Mouse (Mus musculus) thymus, postnatal 14 days (tissue): ENCODE measurements at regions not wholly inside any gene's neighbourhood (a gene's known extent, or its start where the extent isn't known, plus 50 kb on each side); places are given as distances from the start of the nearest gene placed in this dataset.
"Not testable (repeated sequence)": the region's sequence is repeated elsewhere in the genome, so short reads cannot be mapped to it uniquely, and the experiment has no call there.

Experiments used
- DNase-seq: peaks from one replicate; pipeline ENCODE4 v3.0.0; 2021

DNA sequence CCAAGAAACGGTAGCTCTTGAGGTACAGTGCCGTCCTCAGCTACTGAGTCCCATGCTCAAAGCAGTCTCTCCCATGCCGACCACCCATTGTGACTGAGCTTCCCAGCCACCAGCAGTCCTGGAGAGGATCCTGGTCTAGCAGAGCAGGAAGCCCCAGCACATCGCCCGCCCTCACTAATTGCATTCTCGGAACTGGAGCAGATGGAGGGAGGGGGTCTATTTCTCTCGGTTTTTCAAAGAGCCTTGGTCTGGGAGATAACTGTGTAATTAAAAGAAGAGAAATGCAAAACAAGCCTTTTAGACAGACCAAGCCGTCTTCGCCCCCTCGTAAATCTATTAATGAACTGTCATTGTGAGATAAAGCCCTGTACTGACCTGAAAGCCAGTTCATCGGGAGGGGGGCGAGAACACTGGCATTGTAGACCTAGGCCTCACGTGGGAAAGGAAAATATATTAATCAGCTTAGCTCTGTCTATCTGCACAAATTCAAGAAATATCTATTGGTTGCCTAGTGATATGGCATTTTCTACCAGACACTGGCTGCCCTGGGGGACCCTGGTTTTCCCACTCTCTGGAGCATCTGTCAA, 405.4 kb downstream of the Ptpru start:
- no peak for DNase-seq

DNA sequence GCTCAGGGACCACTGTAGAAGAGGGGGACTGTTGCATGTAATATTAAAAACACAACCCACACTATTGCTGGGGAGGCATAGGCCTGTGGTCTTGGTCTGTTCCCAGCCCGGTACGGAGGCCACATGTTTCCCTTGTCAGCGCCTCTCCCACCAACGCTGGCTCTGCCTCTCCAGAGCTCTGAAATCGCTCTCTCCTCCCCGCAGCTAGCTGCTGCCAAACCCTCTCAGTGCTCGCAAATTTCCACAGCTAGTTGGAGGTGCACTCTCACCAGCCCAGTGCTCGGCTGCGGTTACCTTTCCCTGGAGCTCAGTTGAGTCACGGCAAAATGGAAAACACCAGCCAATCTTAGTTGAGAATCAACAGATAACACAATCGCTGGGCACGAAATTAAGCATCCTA, 402.9 kb downstream of the Ptpru start:
- DNase-seq = no peak

DNA sequence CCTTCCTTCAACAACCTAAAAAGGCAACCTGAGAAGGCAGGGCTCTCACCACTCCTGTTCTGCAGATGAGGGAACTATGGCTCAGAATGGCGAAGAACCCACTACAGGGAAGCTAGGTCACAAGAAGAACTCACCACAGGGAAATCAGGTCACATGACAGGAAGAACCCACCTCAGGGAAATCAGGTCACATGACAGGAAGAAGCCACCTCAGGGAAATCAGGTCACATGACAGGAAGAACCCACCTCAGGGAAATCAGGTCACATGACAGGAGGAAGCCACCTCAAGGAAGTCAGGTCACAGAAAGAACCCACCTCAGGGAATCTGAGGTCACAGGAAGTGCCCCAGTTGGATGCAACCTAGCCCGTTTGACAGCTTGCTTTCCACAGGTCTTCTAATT, 399.7 kb downstream of the Ptpru start:
- no peak for DNase-seq

DNA sequence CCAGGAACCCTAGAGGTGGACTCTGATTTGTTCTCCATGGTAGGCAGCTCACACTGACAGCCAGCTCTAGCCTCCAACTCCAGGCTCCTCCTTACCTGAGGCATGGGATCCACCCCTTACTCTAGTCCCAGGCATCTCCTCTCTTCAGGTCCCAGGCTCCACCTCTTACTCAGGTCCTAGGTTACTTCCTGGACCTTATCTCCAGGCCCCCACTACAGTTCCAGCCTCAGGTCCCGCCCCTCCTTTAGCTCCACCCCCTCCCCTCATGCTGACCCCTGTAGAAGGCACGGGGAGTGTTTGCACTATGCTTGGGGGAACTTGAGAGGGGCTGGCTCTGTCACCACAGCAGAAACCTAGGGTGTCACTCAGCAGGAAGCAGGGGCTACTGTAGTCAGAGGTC, 399.2 kb downstream of the Ptpru start:
- no peak for DNase-seq

DNA sequence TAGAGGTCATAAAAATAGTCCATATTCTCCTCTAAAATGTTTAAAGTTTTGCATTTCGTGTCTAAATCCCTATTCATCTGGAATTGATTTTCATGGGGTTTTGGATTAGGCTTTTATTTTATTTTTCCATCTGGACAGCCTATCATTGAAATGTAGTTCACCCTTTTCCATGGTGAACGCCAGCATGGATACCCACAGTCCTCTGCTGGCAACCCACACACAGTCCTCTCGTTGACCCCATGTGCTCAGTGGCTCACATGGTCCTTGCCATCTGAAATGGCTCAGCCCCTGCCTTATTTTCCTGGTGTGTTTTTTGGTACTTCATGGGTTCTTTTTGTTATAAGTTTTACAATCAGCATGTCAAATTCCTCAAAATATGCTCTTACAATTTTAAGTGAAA, 397.2 kb downstream of the Ptpru start:
- DNase-seq = no peak

DNA sequence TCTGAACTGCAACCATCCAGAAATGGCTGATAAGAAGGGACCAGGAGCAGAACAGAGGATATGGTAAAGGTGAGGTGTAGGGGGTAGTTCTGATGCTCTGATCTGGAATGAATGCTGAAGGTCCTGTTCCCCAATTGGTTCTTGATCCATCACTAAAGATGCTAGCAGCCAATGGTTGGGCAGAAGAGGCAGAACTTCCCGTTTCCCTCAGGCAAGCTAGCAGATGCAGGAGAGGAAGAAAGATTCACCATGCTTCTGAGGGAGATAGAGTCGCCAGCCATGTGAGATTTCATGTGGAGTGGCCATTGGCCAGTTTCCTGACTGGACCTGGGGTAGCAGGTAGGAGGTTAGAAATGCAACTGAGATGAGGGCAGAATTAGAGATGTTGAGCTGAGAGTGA, 394.6 kb downstream of the Ptpru start:
- no peak for DNase-seq

DNA sequence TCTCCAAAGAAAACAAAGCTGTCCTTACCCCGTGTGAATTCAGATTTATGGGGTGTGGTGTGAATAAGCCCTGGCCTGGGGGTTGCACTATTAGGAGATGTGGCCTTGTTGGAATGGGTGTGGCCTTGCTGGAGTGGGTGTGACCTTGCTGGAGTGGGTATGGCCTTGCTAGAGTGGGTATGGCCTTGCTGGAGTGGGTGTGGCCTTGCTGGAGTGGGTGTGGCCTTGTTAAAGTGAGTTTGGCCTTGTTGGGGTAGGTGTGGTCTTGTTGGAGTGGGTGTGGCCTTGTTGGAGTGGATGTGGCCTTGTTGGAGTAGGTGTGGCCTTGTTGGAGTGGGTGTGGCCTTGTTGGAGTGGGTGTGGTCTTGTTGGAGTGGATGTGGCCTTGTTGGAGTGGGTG, 387.8 kb downstream of the Ptpru start:
- not testable (repeated sequence) for DNase-seq

DNA sequence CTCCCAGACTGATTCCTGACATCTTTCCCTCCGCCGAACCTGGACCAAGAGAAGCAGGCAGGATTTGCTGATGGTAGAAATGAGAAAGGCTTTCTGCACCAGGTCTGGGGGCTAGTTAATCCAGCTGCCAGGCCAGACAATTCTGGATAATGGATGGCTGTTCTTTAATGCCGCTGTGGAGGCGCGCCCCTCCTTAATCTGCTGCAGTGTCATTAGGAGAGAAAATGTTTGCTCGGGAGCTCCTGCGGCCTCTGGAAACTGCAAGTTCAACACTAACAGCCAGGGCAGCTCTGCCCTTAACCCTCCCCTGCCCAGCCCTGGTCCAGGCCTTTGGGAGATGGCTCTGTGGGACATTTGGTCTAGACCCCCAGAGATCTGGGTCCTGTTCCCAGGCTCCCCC, 380.5 kb downstream of the Ptpru start:
- no peak for DNase-seq

DNA sequence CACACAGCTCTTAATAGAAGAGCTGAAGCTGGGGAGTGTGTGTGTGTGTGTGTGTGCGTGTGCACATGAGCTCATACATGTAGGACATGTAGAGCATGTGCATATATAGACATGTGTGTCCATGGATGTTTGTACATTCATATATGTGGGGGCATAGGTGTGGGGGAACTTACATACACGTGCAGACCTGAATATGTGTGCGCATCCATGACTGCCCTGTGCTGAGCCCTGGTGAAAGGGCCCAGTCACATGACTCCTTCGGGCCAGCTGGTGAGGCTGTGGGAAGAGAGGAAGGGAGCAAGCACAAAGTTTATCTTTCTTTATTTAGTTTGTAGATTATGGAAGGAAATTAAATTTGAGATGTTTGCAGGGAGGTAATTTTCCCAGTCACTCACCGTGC, 378.3 kb downstream of the Ptpru start:
- DNase-seq = no peak

DNA sequence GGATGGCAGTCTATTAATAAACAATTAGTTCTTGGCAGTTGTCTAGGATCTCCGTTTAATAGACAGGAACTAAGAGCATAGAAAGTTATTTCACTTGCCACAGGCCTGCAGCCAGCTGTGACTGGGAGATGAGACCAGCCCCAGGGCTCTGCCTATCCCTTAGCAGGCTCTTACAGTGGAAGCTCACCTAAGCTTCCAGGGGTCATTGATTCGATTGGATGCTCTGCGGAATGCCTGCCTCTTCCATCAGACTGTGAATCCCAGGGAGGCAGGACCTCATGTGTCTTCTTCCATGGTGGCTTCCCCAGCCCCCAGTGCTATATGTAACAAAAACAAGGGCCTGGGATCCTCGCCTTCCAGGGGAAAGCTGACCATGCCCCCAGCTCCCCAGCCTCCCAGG, 376.8 kb downstream of the Ptpru start:
- DNase-seq = no peak

DNA sequence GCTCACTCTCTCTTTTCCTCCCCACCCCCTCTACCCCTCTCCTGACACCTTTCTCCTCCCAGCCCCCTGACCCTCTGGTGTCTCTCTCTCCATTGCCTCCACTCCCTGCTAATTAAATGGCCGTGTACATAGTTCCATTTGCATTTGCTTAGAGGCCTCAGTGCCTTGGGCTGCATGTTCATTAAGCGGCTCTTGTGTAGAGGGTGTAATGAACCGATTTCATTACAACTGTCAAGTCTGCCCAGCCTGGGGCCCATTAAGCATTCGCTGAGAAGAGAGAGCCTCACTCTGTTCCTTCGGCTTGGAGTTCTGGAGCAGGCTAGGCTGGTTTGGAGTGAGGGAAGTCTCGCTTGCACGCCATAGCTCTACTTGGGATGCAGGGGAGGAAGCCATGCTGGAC, 376.4 kb downstream of the Ptpru start:
- no peak for DNase-seq

DNA sequence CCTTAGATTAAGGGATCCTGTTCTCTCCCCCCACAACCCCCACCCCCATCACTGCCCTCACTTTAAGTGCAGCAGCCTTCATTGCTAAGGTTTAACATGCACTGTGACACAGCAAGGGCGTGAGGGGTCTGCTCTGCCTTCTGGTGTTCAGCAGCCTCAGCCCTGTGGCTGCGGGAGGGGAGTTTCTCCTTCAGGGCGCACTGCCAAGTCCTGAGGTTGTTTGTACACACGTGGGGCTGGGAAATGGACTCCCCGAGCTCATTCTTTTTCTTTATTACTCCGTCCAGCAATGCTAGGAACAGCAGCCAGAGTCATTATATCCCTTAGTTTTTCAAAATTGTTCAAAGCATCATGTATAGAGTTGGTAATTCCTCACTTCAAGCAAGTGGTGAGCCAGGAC, 363.1 kb downstream of the Ptpru start:
- DNase-seq = no peak

DNA sequence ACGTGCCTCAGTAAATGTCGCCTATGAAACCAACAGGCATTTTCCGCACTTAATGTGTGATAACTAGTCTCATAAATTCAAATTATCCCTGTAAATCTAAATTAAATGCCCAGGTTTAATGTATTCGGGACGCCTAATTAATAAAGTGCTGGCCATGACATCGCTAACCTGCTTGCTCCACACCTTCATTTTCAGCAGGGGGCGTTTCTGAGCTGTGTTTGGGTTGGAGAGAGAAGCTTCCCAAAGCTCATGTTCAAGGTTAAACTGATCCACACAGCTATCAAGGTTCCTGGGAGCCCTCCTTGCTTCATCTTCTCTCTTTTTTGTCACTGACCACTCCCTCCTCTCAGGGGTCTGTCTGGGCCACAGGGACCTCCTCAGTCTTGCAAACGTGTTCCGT, 359.2 kb downstream of the Ptpru start:
- no peak for DNase-seq

DNA sequence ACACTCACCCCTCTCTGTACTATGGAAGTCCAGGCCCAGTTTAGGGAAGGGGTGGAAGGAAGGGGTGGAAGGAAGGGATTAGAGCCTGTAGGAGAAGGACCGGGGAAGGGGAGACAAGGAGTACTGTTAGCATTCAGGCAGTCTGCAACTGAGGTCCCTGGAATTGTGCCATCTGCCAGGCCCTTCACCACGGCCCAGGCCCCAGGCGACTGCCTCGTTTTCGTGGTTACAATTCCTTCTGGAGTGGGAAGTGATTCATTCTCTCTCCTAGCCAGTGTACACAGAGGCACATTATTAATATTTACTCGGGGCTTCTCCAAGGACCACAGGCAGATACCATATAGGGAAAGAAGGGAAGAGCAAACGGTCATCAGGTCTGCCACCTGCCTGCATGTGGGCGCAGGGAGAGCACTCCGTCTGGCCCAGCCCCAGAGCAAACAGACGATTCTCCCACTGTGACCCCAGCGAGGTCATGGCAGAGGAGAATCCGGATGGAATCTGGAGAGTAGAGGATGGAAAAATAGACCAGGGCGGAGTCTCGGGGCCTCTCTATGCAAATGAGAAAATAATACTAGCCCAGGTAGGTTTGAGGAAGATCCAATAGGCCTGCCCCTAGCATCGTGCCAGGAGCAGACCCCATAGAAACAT, 354.0 kb downstream of the Ptpru start:
- no peak for DNase-seq

DNA sequence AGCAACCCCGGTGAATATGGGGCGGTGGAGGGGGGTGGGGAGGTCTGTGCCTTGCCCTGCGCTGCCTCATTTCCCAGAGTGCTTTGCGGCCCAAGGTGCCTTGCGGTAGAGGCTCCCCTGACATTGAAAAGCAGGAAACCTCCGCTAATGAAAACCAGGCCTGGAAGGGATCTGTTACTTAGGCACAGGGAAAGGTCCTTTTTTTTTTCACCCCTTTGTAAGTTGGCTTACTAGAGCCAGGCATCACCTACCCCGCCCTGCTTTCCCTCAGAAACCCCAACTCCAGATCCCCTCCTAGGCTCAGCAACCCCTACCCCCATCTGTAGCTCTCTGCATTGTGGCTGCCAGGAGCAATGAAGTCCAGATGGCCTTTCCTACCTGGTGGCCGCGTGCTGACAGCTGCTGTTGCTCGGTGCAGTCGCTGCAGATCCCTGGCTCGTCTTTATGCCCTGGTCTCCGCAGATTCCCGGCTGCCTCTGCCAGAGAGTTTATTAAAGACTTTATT, 353.4 kb downstream of the Ptpru start:
- DNase-seq = no peak

DNA sequence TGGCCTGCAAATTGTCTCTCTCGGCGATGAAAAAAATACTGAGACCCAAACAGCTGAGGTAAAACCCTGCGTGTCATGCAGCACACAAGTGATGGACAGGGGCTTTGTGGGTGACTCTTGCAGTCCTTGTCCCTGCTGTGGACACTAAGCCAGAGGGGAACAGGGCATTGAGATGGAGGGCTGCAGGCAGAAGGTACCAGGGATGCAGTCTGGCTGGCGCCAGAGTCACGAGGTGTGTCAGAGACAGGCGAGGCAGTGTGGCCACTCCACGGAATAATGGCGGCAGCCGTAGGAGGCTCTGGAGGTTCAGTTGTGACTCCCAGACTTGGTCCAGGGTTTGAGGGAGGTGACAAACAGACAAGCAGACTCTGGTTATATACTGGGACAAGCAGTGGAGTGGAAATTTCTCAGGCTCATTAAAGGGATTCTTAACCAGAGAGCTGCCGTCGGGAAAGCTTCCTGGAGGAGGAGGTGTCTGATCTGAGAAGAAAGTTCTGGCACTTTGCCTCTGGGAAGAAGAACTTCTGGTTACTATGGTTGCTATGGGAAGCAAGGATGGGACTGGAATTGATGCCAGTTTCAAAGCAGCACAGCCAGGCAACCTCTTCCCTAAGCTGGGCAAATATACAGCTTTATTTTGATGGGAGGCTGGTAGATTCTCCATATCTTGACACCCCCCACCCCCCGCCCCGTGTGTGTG, 352.8 kb downstream of the Ptpru start:
- no peak for DNase-seq

DNA sequence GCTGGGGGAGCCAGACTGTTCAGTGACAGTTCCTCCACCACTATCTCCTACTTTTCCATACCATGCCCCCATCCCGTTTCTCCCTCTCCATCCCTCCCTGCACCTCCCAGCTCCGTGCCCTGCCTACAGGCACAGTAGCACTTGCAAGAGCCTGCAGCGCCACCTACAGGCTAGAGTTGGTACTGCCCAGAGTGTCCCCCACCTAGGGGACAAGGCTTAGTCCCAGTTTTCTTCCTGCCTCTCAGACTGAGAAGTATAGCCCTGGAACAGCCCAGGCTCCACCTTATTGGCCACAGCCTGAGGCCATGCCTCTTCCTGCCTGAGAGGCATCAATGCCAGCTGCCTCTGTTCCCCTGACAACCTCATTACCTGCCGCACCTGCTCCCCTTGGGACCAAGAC, 351.3 kb downstream of the Ptpru start:
- peak; percentile 59 for DNase-seq

DNA sequence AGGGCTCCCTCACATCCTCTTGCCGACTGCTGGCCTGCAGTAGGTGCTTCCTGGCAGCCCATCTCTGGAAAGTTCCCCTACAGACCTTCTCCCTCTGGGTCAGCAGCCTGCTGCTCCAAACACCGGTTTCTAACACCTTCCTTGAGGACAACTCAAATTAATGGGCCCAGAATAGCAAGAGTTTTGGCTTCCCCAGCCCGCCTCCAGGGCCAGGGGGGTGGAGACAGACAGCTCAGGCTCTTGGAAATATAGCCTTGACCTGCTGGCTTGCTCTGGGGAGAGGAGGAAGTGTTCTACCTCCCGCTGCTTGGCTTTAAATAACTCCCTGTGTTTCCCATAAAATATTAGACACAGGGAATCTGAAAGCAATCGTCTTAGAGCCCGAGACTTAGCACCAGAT, 349.8 kb downstream of the Ptpru start:
- no peak for DNase-seq

DNA sequence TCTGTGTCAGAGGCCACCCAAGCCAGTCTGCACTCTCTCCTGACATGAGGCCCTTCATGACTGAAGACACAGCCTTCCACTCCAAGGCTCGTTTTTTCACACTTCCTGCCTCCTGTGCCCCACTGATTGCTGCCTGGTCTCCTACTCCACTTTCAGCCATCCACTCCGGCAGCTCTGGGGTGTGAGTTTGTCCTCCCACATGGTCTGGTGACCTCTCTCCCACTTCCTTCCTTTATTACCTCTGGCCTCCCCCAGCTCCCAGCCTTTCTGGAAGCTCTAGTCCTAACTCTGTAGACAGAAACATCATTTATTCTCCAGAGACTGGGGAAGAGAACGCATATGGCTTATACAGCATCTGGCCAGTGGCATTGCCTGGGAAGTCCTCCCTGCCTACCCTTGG, 349.0 kb downstream of the Ptpru start:
- DNase-seq = no peak

DNA sequence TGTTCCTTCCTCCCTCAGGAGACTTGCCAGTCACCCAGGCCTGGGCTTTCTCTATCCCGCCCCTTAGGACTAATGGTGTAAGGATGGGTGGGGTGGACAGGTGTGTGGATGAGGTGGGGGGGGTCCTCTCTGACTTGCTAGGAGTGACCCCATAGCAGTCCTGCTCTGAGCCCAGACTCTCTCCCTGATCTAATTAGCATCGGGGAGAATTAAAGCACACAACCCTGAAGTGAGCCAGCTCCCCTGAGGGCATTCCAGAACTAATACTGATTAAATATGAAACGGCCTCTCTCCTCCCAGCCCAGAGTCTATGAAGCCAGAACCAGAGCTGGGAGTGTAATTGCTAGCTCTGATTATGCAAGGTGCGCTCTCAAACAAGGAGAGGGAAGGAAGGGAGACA, 346.1 kb downstream of the Ptpru start:
- no peak for DNase-seq

DNA sequence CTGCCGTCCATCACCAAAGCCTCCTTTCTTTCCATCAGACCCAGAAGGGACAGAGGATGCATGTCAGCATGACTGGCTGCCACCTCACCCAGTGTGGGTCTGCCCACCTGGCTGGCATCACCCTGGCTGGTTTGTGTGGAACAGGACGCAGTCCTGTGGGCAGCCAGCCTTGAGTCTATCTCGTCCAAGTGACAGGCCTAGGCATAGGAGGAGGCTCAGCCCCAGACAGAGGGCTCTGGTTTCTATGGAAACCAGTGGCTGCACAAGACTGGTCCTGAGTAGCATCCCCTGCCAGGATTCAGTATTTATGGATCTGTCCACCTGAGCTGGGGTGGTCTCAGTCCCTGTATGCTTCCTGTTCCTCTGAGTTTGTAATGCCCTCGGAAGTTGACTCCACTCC, 344.4 kb downstream of the Ptpru start:
- DNase-seq = no peak

DNA sequence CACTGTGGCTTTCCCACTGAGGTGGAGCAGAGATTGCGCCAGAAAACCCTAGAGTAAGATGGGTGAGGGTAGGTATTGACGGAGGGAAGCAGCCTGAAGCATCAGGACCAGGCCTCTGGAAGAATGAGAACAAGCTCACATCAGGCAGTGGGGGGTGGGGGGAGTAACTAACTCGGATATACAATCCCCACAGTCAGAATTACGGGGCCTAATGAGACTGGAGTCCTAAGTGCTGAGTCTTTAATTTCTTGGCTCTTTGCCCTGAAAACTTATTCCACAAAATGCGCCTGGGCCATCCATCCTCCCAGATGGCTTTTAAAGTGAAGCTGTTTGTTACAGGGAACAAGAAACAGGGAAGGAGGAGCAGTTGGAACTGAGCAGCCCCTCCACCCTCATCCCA, 341.2 kb downstream of the Ptpru start:
- DNase-seq = no peak

DNA sequence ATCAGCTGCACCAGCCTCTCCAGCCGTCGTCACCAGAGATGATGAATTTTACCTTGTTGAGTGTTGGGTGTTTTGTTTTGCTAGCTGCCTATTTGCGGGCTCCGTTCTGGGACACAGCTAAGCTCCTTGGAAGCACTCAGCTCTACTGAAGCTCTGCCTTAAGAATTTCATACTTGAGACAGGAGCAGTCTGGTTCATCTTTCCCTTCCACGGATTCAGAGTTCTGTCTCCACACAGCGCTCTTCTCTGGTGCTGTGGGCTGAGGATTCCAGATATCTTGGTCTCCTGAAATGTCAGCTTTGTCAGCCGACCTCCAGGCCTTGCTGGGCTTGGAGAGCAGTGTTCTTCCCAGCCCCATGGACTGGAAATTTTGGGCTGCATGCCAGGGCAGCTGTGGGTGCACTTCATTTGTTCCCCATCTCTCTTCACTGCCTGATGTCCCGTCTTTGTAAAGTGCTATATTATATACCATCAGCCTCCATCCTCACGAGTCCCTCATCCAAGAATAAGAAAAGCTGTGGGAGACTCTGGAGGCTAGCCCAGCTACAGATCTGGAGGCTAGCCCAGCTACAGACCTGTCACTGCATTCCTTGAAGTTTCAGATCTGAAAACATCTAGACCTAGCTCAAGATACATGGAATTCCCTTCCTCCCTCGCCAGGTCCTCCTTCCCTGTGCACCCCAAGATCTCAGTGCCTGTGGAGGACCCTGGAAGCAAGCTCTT, 337.0 kb downstream of the Ptpru start:
- no peak for DNase-seq

DNA sequence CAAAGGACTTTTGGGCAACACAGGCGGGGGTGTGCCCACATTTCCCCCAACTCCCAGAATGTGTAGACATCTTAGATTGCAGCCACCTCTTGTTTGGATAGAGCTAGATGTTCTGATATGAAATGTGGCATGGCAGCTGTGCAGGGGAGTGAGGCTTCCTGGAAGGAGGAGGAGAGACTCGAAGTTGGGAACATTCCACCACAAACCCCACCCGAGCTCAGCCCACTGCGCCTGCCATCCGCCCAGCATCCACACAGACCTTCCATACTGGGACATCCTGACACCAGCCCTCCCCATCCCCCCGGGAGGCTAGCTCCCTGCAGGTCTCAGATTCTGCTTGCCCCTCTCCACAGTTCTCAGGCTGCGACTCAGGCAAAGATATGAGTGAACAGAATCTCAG, 329.9 kb downstream of the Ptpru start:
- no peak for DNase-seq
